Mouse (Mus musculus): ENCODE measurements at regions not wholly inside any gene's neighbourhood (a gene's known extent, or its start where the extent isn't known, plus 50 kb on each side); places are given as distances from the start of the nearest gene placed in this dataset.

GRCm38 (mm10) chr1:177340232-177340631 is 82.2 kb upstream of the Akt3 start:
- no peak for TF ChIP-seq EP300 (IDR thresholded peaks at IDR 0.05; ENCODE audit: low read depth)
- TF ChIP-seq CTCF (IDR thresholded peaks at IDR 0.05; ENCODE audit: low read depth): no peak
